Mouse (Mus musculus) testis, adult 2 months (tissue): Measurements from ENCODE around the gene Pdgfc.

Experiments
- CTCF ChIP-seq: fragments of 200-500 bp; IDR thresholded peaks from 2 replicates; pipeline ENCODE4 v1.5.1; 2012; ENCODE audit warnings: low read depth, mild to moderate bottlenecking, inconsistent platforms, low read length, moderate library complexity; ENCODE audit not compliant: control insufficient read depth, insufficient read depth, insufficient replicate concordance
- POLR2A ChIP-seq: fragments of 200-500 bp; IDR thresholded peaks from 2 replicates; pipeline ENCODE4 v1.6.1; 2012; ENCODE audit warnings: low read depth, mild to moderate bottlenecking, inconsistent platforms, low read length, moderate library complexity; ENCODE audit not compliant: control insufficient read depth

DNA sequence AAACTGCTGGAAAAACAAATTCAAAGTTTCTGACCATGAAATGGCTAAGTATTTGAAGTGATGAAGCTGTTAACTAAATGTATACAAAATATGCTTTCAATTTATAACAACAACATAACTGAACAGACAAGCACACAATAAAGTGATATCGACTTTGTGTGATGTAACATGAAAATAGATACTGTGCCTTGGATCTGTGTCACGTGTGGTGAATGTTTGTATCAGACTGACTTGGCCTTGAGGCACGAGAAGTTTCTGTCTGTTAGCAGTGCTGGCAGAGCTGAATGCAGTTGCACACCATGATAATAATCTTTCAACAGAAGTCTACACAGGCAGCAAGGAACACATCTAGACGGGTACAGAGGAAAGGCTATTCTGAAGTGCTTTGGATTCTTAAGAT lies 6.9 kb upstream of the Pdgfc start:
- TF ChIP-seq POLR2A (no peak), CTCF (no peak)
